Mouse (Mus musculus): ENCODE data around the gene Sphk1. TPM values are rescaled to one million over a fixed set of nuclear protein-coding genes. Genes with fewer than 3 reads are reported as not detected.
"Not testable (repeated sequence)": the region's sequence is repeated elsewhere in the genome, so short reads cannot be mapped to it uniquely, and the experiment has no call there.

Sphk1 gene
- polyA plus RNA-seq, 1 experiment, result 15.7 TPM

GRCm38 (mm10) chr11:116489771-116490231 is 40.9 kb upstream of the Sphk1 start:
- H3K27me3 ChIP-seq (ENCODE audit: control insufficient read depth, insufficient read depth, low read length), result no peaks in the 10 kb centered on the region
- TF ChIP-seq CTCF (IDR thresholded peaks at IDR 0.05; ENCODE audit: borderline replicate concordance, control insufficient read depth, extremely low read depth, insufficient read depth, low read length, poor library complexity) (no peak), POLR2A (IDR thresholded peaks at IDR 0.05; ENCODE audit: control insufficient read depth, extremely low read depth, insufficient read depth, low read length, poor library complexity) (no peak)
- peaks cover 11% of the 10 kb centered on the region for H3K4me1 ChIP-seq (replicated peaks; ENCODE audit: control insufficient read depth, insufficient read depth, low read length)
- under 1% methylated on average over 39 of the region's 39 CpGs for WGBS
- DNase-seq, result peak; percentile 41
- no peak overlapping the region for H3K27ac ChIP-seq (ENCODE audit: control insufficient read depth, insufficient read depth, low read length)
- peaks cover 9% of the 10 kb centered on the region for H3K36me3 ChIP-seq (ENCODE audit: control insufficient read depth, insufficient read depth, low read length)
- H3K4me3 ChIP-seq (ENCODE audit: control insufficient read depth, insufficient read depth, low read length), result peak overlapping the region; percentile 81

- peaks cover 11% of the 10 kb centered on the region for H3K4me1 ChIP-seq (replicated peaks; ENCODE audit: control insufficient read depth, insufficient read depth, low read length)
- DNase-seq, result peak; percentile 88
- H3K27ac ChIP-seq (ENCODE audit: control insufficient read depth, insufficient read depth, low read length), result no peak overlapping the region
- under 1% methylated on average over 62 of the region's 62 CpGs for WGBS
- TF ChIP-seq CTCF (IDR thresholded peaks at IDR 0.05; ENCODE audit: borderline replicate concordance, control insufficient read depth, extremely low read depth, insufficient read depth, low read length, poor library complexity) (peak; percentile 23; the same call in 1 of the 2 replicates), POLR2A (IDR thresholded peaks at IDR 0.05; ENCODE audit: control insufficient read depth, extremely low read depth, insufficient read depth, low read length, poor library complexity) (peak; percentile 52; the same call in 1 of the 2 replicates)
- no peaks in the 10 kb centered on the region for H3K27me3 ChIP-seq (ENCODE audit: control insufficient read depth, insufficient read depth, low read length)
- 0 out of 2 replicates have a peak, but pooled peaks cover 6% of the 10 kb centered on the region for H3K36me3 ChIP-seq (ENCODE audit: control insufficient read depth, insufficient read depth, low read length)
- peak overlapping the region; percentile 81 for H3K4me3 ChIP-seq (ENCODE audit: control insufficient read depth, insufficient read depth, low read length)
Observed at GRCm38 (mm10) chr11:116490232-116491107, 40.3 kb upstream of the Sphk1 start.

GRCm38 (mm10) chr11:116491338-116491737 is 39.4 kb upstream of the Sphk1 start:
- WGBS, result 82% methylated on average over 6 of the region's 6 CpGs
- no peak for TF ChIP-seq CTCF (IDR thresholded peaks at IDR 0.05; ENCODE audit: borderline replicate concordance, control insufficient read depth, extremely low read depth, insufficient read depth, low read length, poor library complexity)
- no peak for TF ChIP-seq POLR2A (IDR thresholded peaks at IDR 0.05; ENCODE audit: control insufficient read depth, extremely low read depth, insufficient read depth, low read length, poor library complexity)
- Histone ChIP-seq H3K4me1 (replicated peaks; ENCODE audit: control insufficient read depth, insufficient read depth, low read length) (peaks cover 11% of the 10 kb centered on the region), H3K4me3 (ENCODE audit: control insufficient read depth, insufficient read depth, low read length) (no peak overlapping the region), H3K27ac (ENCODE audit: control insufficient read depth, insufficient read depth, low read length) (no peak overlapping the region), H3K27me3 (ENCODE audit: control insufficient read depth, insufficient read depth, low read length) (no peaks in the 10 kb centered on the region), H3K36me3 (ENCODE audit: control insufficient read depth, insufficient read depth, low read length) (no peaks in the 10 kb centered on the region)
- no peak for DNase-seq

GRCm38 (mm10) chr11:116492507-116492906 is 38.2 kb upstream of the Sphk1 start:
- H3K27ac ChIP-seq (ENCODE audit: control insufficient read depth, insufficient read depth, low read length); DNase-seq; H3K36me3 ChIP-seq (ENCODE audit: control insufficient read depth, insufficient read depth, low read length); H3K4me3 ChIP-seq (ENCODE audit: control insufficient read depth, insufficient read depth, low read length); H3K27me3 ChIP-seq (ENCODE audit: control insufficient read depth, insufficient read depth, low read length): not testable (repeated sequence)
- H3K4me1 ChIP-seq (replicated peaks; ENCODE audit: control insufficient read depth, insufficient read depth, low read length), result peaks cover 11% of the 10 kb centered on the region
- 95% methylated on average over 1 of the region's 1 CpGs for WGBS

GRCm38 (mm10) chr11:116493191-116493590 is 37.5 kb upstream of the Sphk1 start:
- Histone ChIP-seq H3K27me3 (ENCODE audit: control insufficient read depth, insufficient read depth, low read length) (no peaks in the 10 kb centered on the region), H3K4me3 (ENCODE audit: control insufficient read depth, insufficient read depth, low read length) (no peak overlapping the region), H3K4me1 (replicated peaks; ENCODE audit: control insufficient read depth, insufficient read depth, low read length) (peaks cover 11% of the 10 kb centered on the region), H3K36me3 (ENCODE audit: control insufficient read depth, insufficient read depth, low read length) (no peaks in the 10 kb centered on the region), H3K27ac (ENCODE audit: control insufficient read depth, insufficient read depth, low read length) (no peak overlapping the region)
- TF ChIP-seq POLR2A (IDR thresholded peaks at IDR 0.05; ENCODE audit: control insufficient read depth, extremely low read depth, insufficient read depth, low read length, poor library complexity) (no peak), CTCF (IDR thresholded peaks at IDR 0.05; ENCODE audit: borderline replicate concordance, control insufficient read depth, extremely low read depth, insufficient read depth, low read length, poor library complexity) (no peak)
- no peak for DNase-seq
- 75% methylated on average over 5 of the region's 5 CpGs for WGBS

- Histone ChIP-seq H3K27me3 (ENCODE audit: control insufficient read depth, insufficient read depth, low read length) (no peaks in the 10 kb centered on the region), H3K4me3 (ENCODE audit: control insufficient read depth, insufficient read depth, low read length) (no peak within 1 kb of the TSS), H3K36me3 (ENCODE audit: control insufficient read depth, insufficient read depth, low read length) (no peaks in the 10 kb centered on the region), H3K4me1 (replicated peaks; ENCODE audit: control insufficient read depth, insufficient read depth, low read length) (peaks cover 11% of the 10 kb centered on the region), H3K27ac (ENCODE audit: control insufficient read depth, insufficient read depth, low read length) (no peak within 1 kb of the TSS)
- 25% methylated on average over 4 of the region's 4 CpGs for WGBS
- peak; percentile 56 for DNase-seq
- TF ChIP-seq CTCF (IDR thresholded peaks at IDR 0.05; ENCODE audit: borderline replicate concordance, control insufficient read depth, extremely low read depth, insufficient read depth, low read length, poor library complexity) (peak; percentile 76; the same call in 1 of the 2 replicates), POLR2A (IDR thresholded peaks at IDR 0.05; ENCODE audit: control insufficient read depth, extremely low read depth, insufficient read depth, low read length, poor library complexity) (no peak)
Observed at GRCm38 (mm10) chr11:116493795-116494252, 36.9 kb upstream of the Sphk1 start, which contains the start of gene Prpsap1. TSS of gene Prpsap1 (minus strand) at chr11:116494202.

Measured in thymus, adult 2 months (tissue).